Mouse (Mus musculus) testis, adult 2 months (tissue): ENCODE measurements around the gene Ube2t.

Experiments used
- CTCF ChIP-seq: fragments of 200-500 bp; IDR thresholded peaks from 2 replicates; pipeline ENCODE4 v1.5.1; 2012; ENCODE audit warnings: low read depth, mild to moderate bottlenecking, inconsistent platforms, low read length, moderate library complexity; ENCODE audit not compliant: control insufficient read depth, insufficient read depth, insufficient replicate concordance
- POLR2A ChIP-seq: fragments of 200-500 bp; IDR thresholded peaks from 2 replicates; pipeline ENCODE4 v1.6.1; 2012; ENCODE audit warnings: low read depth, mild to moderate bottlenecking, inconsistent platforms, low read length, moderate library complexity; ENCODE audit not compliant: control insufficient read depth

DNA sequence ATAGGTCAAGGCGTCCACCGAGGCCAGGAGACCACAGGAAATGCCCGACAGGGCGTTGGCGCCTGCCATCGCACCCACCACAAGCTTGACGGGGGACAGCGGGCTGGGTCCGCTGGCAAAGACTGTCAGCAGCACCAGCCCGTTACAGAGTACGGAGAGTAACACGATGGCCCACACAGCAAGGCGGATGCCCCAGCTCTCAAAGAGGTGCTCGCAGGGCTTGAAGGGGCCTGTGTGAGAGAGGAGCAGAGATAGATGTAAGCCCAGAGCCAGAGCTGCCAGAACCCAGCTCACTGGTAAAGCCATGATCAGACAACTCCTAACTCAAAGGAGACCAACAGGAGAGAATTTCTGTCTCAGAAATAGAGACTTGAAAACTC, 25.6 kb downstream of the Ube2t start:
- no peak for TF ChIP-seq CTCF
- no peak for TF ChIP-seq POLR2A
